Mouse (Mus musculus) CD4-positive, CD25-positive, alpha-beta regulatory T cell, adult 4 months (primary cell): ENCODE measurements around the gene Piga. TPM values are rescaled to one million over a fixed set of nuclear protein-coding genes. Genes with fewer than 3 reads are reported as not detected.

Experiments used
- ATAC-seq: one replicate; pipeline ENCODE4 v1.8.0; 2017
- polyA plus RNA-seq, 2 experiments: library from polyadenylated mRNA; unstranded; fragments of 100-300 nt; shearing (Covaris generic); gene quantifications; one replicate each; pipeline ENCODE4 v1.2.1; 2017

Gene Piga
- 1 to 10 TPM; 7.7 to 8.3 TPM for polyA plus RNA-seq

DNA sequence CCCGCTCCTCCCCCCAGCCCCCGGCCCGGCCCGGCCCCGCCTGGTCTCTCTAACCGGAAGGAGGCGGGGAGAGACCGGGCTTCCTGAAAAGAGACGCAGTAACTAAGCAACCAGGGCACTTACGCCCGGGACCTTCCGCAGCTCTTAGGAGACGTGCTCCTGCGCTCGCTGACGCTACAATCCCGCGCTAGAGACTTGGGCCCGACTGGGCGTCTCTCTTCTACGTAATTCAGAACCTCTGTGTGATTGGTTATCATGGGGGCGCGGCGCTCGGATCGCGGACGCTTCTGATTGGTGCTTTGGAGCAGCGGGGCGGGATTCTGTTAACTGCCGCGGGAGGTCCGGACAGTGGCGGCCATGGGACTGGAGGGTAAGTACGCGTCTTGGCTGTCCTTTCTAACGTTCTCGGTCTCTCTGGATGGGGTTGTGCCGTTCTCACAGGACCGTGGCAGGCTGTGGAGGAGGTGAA lies at the start of gene Piga:
Gene Piga, plus strand, starts transcription at position 317 of the 469 bp plus-strand sequence.
- peak; percentile 97 for ATAC-seq

DNA sequence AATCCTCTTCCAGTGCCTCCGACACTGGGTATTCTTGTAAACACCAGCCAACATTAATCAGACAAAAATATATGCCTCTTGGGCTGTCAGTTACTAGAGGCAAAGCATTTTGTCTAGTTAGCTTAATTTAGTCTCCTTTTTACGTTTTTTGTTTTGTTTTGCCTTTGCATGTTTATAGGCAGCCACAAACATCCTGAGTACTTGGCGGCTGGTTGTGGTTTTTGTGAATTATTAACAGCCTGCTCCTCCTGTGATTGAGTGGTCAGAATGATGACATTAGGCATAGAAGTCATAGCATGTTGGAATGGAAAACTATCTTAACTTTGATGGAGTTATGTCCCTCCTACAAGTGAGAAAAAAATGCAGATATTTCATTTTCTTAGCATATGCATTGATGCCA lies 49.0 kb upstream of the Piga start:
- ATAC-seq = no peak

DNA sequence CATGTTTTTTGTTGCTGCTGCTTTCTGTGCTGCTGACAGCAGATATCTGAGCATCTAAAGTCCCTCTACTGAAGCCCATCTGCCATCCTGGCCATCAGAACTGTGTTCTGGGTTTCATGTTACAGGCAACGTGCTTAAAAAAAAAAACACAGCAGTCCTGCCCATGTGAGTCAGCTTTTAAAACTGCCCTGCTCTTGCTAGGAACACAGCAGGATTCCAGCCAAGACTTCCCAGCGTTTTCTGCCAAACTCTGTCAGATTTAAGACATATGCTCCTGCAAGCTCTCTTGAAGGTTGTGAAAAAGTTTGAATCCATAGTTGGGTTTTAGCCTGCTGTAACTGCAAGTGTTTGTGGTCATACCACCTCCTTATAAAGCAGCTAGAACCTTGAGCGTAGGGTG lies 46.5 kb upstream of the Piga start, which contains the start of gene Vegfd:
Gene Vegfd, plus strand, starts transcription at position 298 of the 400 bp plus-strand sequence.
- ATAC-seq = no peak

DNA sequence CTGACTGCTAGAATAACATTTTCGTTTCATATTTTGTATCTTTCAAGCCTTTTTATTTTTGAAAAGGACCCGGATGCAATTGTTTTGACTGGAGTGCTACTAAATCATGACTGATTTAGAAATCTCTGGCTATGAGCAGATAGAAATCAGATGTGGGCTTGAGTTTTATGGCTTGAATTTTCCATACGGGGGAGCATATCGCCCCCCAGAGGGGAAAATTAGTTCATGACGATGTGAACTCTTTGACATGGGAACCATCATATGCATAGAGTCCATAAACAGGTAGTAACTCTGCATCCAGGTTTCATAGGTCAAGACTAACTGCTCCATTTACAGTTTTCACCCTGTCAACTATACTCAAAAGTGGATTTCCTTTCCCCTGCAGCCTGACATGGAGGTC lies 45.0 kb upstream of the Piga start:
- no peak for ATAC-seq

DNA sequence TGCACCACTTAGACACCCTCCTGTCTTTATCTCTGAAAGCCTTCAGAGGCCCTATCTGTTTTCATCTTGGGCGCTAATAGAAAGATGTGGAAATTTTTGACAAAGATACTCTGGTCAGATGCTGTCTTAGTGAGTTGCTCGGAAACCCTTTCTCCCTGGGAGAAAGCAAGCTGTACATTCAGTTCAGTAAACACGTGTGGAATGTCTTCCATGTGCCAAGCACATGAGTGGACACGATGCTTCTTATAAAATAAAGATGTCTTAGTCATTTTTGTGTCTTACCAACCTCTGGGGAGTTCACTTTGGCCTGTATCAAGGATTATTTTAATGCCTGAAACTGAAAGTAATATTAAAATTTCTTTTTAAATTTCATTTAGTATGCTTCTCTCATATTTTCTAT lies 39.9 kb upstream of the Piga start:
- no peak for ATAC-seq

DNA sequence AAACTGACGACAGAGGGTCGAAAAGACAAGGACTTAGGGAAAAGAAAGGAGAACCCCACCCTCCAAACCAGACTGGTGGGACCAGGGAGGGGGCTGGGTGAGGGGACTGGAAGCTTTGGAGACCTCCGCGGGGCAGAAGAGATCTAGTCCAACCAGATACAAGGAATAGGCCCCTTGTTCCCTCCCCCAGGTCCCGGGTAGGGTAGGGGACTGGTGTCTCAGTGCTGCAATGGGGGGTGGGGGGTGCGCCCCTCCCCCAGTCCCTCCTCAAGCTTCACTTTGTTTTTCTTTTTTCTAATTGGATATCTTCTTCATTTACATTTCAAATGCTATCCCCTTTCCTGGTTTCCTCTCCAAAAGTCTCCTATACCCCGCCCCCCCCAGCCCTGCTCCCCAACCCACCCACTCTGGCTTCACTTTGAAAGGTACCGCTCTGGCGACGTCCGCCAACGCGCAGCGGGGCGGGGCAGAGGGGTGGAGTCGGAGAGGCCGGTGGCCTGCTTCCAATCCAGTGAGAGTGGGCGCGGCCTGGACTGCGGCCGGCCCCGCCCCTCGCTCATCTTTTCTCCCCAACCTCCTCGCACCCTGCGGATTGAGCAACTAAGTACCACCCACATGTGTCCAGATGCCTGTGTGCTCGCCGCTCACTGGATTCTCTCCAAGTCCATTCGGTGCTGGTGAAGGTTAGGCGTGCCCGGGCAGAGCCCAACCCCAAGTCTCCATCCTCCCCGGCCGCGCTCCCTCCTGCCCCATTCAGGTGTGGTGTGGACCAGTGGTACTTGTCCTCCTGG lies 37.8 kb upstream of the Piga start:
- ATAC-seq = peak; percentile 98

DNA sequence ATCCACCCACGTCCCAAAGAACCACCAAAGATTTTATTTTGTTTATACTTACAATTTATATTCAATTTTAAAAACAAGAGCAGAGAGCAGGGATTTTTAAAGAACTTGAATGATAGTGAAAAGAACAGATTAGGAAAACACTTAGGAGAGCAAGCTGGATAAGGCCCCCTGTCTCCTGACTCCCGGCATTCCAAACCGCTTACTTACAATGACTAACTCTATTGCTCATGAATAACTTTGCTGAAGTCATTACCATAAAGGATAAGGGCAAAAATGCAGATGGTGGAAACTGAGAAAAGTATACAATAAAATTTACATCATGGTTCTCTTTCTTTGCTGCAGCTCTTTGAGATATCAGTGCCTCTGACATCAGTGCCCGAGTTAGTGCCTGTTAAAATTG lies 25.5 kb upstream of the Piga start:
- no peak for ATAC-seq

DNA sequence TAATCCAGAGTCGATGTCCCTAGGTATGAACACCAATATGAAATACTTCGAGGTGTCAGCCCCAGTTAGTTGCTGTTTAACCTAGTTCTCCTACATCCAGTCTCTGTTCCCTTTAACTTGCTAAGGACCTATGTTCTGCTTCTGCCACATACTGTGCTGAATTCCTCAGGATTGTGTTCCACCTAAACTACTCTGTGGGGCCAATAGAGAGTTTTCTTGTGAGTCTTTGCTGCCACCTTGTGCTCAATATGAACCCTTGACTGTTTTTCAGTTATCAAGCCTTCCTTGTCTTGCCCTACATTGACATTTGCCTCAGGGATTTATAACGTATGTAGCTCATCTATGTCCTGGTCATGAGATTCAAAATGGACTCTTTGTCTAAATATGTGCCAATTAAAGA lies 21.1 kb upstream of the Piga start:
- ATAC-seq = peak; percentile 77

DNA sequence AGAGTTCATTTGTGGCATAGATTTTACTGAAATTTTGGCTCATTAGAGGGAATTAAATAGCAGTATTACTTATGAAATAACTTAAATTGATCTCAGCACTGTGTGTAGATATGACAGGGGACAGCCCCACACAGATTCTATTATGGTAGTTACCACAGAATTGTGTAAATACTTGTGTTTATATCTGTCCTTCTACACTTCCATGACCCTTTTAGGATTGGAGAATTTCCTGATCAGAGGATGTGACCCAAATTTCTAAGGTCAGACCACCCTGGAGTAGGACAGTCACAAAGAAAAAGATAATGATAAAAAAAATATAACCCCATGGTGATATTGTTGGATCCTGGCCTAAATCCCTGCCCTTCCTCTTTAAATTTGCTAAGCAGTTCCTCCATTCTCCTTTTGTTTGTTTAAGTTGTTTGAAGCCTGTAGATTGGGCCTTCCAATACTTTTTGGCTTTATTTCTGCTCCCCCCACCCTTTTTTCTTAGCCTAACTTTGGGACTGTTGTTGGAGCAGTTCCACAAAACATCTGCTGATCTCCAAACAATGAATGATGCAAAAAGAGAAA lies 14.4 kb upstream of the Piga start:
- ATAC-seq = no peak

DNA sequence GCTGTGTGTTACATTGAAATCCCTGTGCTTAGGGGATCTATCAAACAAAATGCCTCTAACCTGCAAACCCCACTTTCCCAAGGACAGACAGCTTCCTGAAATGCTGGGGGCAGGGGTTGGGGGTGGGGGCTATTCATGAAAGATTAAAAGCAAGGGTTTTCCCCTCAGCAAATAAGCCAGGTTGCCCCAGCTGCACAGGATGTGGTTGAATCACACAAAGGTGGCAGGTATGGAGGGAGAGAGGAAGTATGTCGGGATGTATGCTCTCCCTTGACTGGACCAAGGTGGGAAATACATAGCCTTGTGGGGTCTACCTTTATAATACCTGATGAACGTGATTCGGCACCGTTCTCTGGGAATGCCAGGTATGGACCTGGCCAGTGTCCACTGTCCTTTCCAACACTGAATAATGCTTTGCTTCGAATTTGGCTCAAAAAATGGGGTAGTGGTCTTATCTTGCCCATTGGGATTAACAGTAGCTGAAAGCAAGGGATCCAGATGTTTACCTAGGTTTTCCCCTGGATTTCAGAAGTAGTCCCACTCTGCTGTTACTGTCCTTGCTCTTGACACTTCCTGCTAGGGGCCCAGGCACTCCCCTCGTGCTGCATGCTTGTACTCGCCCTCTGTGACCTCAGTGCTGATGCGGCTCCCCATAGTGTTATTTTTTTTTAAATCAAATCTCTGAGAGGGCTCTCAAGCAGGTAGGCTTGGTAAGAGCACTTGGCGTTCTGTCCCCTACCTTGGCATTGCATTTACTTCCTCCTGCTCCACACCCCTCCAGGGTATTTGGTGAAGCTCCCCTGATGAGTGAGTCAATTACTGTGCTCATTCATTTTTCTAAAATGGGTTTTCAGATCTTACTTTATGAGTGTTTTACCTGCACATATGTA lies 13.2 kb upstream of the Piga start:
- ATAC-seq = peak; percentile 91

DNA sequence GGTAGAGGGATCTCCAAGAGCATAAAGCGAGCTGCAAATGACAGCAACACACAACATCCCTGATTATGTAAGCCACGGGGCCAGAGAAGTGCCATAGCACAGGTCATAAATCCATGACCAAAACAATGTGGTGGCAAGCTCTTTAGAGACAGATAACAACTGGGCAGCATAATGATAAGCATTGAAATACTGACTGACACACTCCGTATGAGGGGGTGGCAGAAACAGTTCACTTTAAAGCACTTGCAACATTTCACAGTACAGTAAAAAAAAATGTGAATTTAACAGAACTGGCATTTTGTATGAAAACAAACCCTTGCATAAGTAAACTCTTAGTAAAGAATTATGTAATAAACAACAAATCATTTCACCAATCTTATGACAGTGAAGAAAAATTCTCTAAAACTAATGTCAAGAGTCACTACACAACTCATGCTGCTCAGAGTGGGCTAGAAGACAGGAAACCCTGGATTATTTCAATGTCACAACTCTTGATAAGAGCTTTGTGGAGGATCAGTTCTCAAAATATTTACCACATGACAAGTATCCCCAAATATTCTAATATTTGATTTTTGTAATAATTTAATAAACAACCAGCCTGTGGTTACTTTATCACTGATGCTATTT lies 11.2 kb upstream of the Piga start:
- no peak for ATAC-seq

DNA sequence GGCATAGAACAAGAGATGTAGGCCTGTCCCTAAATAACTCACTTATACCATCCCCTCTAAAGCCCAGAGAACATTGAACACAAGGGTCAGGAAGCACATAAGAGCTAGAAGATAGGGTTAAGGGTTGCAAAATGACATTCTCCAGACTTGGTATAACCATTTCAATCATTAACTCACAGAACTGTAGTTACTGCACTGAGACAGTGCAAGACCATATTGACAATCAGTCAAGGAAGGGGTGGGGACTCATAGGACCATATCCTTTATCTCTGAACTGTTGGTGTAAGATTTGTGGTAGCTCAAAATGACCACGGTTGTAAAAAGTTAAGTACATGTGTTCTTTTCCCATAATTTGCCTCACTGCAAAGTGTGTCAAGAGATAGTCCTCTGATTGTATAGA lies 9.0 kb upstream of the Piga start:
- no peak for ATAC-seq

DNA sequence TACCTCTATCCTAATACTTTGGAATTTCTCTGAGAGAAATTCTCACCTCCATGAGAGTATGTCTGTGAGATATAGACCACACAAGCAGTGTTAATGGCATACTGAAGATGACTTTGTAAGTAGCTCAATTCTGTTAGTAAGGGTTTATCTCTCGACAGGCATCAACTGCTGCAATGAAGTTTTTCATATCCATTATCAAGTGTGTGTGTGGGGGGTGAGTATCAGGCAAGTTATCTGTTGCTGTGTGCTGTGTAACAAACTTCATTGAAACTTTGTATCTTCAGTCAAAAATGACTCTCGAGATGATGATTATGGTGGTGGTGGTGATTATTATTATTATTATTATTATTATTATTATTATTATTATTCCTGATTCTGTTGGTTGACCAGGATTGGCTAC lies 2.8 kb upstream of the Piga start:
- no peak for ATAC-seq

DNA sequence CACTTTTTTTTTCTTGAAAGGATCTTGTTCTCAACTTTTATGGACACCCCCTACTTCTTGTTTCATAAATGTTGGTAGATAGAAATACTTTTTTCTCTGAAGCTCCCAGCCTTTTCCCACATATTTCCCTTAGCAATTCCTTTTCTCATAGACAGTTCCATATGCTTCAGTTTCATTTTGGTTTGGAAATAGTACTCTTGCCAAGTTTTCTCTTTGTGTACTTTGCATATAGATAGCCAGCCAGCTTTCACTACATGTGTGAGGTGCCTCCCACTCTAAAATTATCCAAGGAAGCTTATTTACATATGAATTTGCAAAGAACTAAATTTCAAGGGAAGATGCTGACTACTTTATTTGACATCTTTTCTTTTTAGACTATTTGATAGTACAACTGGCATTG lies 1.6 kb upstream of the Piga start:
- ATAC-seq = no peak

DNA sequence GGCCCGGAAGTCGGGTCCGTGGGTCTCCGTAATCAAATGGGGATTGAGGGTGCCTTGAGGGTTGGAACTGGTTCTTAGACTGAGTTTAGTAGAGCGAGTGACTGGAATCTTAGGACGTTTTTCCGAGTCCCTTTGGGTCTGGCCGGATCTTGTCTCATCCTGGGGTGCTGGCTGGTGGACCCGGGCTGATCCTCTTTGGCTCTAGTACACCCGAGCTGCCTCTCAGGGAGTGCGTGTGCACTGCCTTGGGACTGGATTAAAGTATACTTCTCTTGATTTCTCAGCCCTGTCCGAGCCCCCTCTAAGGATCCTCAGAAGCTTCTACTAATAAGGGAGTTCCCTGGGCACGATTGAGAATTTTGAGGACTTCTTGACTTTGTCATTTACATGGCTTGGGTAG lies 368 bp downstream of the Piga start:
- no peak for ATAC-seq

DNA sequence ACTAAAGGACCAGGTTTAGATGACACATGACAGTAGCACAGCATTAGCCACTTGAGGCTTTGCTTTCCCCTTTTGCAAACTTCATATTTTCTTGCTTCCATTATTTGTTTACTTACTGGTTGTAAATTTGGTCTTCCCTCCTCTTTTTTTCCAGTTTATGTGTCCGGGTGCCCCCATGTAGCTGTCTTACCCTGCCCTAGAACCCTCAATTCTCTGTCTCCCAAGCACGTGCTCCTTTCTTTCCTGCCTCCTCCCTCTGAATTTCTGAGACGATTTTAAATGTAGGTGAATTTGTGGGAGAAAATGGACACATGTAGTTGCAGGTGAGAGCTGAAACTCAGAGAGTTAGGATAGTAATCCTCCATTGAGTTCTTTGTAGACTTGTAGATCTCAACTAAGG lies 931 bp downstream of the Piga start:
- no peak for ATAC-seq

DNA sequence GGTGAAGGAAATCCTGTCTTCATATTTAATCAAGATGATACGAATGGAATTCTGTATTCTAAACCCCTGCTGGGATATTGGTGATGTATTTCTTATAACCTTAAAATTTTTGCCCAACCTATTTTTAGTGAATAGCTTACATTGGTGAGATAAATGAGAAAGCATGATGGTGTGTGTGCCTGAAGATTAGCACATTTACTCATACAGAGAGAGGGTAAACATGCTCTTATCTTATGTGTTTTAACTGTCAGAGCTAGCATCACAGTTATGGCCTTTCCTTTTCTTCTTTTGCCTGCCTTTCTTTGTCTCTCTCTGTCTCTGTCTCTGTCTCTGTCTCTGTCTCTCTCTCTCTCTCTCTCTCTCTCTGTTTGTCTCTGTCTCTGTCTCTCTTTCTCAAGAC lies 5.2 kb downstream of the Piga start:
- ATAC-seq = no peak

DNA sequence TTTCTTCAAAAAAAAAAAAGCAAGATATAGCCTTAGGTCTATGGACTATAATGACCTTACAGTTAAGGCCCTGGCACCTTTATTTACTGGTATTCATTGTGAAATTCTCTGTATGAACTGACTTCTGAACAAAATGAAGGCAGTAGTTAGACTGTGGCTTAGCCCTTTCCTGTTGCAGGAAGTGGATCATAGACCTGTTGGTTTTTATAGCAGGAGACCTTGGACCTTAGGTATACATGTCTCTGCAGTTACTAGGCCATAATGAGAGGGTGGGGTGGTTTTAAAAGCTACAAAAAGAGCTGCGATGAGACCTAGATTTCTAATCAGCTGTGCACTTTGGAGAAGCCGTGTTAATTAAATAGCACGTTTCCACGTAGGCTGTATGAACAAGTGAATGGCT lies 7.7 kb downstream of the Piga start:
- peak; percentile 20 for ATAC-seq

DNA sequence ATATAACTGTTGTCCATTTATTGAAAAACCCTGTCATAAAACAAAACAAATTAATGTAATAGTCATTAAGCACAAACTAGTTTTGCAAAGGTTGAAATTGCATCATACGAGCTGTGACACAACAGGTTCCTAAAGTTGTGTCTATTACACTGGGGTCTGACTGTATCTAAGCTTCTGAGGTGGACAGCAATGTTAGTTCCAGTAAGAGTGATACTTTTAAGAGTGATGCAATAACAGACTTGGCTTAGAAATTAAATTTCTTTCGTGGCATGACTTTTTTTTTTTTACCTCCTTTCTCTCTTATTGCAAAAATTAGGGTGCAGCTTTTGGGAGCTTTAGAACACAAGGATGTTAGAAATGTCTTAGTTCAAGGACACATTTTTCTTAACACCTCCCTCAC lies 8.6 kb downstream of the Piga start:
- ATAC-seq = no peak

DNA sequence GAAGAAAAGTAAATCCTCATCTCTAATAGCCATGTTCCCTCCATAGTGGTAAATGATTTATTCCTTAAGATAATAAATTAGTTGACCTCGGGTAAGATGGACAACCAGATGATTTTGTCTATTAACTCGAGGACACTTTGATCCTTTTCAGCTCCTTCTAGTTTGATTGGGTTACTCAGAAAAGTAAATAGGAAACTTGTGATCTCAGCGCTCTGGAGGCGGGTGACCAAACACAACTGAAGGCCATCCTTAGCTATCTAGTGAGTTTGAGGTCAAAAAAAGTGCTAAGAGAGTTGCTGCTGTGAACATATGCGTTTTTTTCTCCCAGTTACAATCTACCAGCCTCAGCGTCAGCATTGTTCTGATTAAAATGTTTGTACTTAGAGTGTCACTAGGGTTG lies 11.0 kb downstream of the Piga start:
- no peak for ATAC-seq

DNA sequence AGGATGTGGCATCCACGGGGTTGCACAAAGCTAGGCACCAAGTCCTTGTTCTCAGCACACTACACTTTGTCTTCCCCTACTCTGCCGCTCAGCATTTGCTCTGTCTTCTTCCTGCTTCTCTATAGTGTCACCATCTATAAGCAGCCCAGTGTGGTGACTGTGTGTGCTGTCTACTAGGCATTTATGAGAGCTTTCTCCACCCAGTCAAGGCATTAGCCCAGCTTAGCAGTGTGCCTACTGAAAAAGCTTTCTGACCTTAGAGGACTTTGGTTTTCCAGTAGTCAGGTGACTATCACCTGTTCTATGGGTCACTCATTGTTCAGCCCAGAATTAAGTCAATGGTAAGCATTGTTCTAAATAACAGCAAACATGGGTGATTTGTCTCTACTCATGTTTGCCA lies 11.5 kb downstream of the Piga start:
- ATAC-seq = no peak

DNA sequence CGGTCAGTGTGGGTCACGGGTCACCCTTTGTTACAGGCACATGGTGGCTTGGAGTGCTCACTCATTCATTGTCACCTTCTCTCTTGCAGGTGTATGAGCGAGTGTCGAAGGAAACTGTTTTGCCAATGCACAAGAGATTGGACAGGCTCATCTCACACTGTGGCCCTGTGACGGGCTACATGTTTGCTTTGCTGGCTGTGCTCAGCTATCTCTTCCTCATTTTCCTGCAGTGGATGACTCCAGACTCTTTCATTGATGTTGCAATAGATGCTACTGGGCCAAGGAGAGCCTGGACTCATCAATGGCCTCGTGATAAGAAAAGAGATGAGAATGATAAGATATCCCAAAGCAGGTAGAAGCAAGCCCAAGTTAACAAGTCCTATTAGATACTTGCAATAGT lies 12.0 kb downstream of the Piga start:
- no peak for ATAC-seq

DNA sequence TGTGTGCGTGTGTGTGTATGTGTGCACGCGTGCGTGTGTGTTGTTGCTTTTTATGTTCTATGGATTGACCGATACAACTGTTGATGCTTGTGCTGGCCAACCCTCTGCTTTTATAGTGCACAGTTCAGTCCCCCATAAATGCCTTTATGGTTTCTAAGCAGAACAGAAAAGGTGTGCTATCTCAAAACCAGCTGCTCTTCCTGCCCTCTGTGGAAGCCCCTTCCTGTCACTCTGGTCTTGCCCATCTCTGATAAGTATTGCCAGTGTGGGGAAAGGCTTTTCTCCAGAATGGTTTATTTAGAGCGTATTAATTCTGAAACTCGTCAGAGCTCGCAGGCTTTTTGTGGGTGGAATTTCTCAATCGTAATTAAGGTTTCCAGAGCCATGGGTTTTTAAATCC lies 13.1 kb downstream of the Piga start:
- ATAC-seq = no peak
